Mouse (Mus musculus) kidney, embryonic 15.5 days (tissue): ENCODE data around the gene Ptprg. TPM values are rescaled to one million over a fixed set of nuclear protein-coding genes. Genes with fewer than 3 reads are reported as not detected.
A peak's percentile ranks its signal among the peaks of the same experiment; 100 is the strongest.

Experiments
- ATAC-seq: fragments of 200-750 bp; cut with Nextera tagmentation; replicated peaks from 2 replicates; pipeline ENCODE4 v1.8.0; 2017; ENCODE audit warnings: moderate TSS enrichment; ENCODE audit not compliant: low FRiP score
- H3K27ac ChIP-seq: fragments of 300-500 bp; sonication (generic); 2 replicates; pipeline ENCODE4 v1.5.1; 2015; ENCODE audit warnings: mild to moderate bottlenecking, inconsistent platforms
- H3K27me3 ChIP-seq: fragments of 300-500 bp; sonication (generic); 2 replicates; pipeline ENCODE4 v1.6.1; 2015; ENCODE audit warnings: inconsistent platforms
- H3K36me3 ChIP-seq: fragments of 300-500 bp; sonication (generic); 2 replicates; pipeline ENCODE4 v1.6.1; 2015; ENCODE audit warnings: inconsistent platforms
- H3K4me1 ChIP-seq: fragments of 300-500 bp; sonication (generic); 2 replicates; pipeline ENCODE4 v1.6.1; 2015; ENCODE audit warnings: inconsistent platforms
- H3K4me2 ChIP-seq: fragments of 300-500 bp; sonication (generic); 2 replicates; pipeline ENCODE4 v1.6.1; 2015; ENCODE audit warnings: moderate library complexity, mild to moderate bottlenecking, inconsistent platforms
- H3K4me3 ChIP-seq: fragments of 300-500 bp; sonication (generic); replicated peaks from 2 replicates; pipeline ENCODE4 v1.5.1; 2015; ENCODE audit warnings: mild to moderate bottlenecking, inconsistent platforms
- H3K9ac ChIP-seq: fragments of 300-500 bp; sonication (generic); 2 replicates; pipeline ENCODE4 v1.6.1; 2015; ENCODE audit warnings: mild to moderate bottlenecking, inconsistent platforms
- H3K9me3 ChIP-seq: fragments of 300-500 bp; sonication (generic); replicated peaks from 2 replicates; pipeline ENCODE4 v1.6.1; 2016; ENCODE audit warnings: inconsistent platforms
- WGBS: fragments of 180-500 bp; shearing (Covaris S2); methylation state at CpG from one replicate; pipeline ENCODE4 v1.1.7; 2015; ENCODE audit warnings: mixed read lengths; 5-methylcytosine and 5-hydroxymethylcytosine counted together
- polyA plus RNA-seq: library from polyadenylated mRNA; unstranded; fragments of >200 nt; fragmentation: Nextera tagmentation; extraction: Ambion mirVana; gene quantifications from 2 replicates; pipeline ENCODE4 v1.2.1, GENCODE M21; 2015

The Ptprg gene
- polyA plus RNA-seq, 1 experiment from 2014 or later, result 40.4 TPM

- no peak overlapping the region for H3K9ac ChIP-seq
- no peaks in the 10 kb centered on the region for H3K36me3 ChIP-seq
- H3K4me2 ChIP-seq, result no peak overlapping the region
- no peaks in the 10 kb centered on the region for H3K9me3 ChIP-seq
- WGBS, result 72% methylated on average over 4 of the region's 4 CpGs
- H3K4me1 ChIP-seq, result peaks cover 28% of the 10 kb centered on the region
- no peaks in the 10 kb centered on the region for H3K27me3 ChIP-seq
- ATAC-seq, result no peak
- H3K27ac ChIP-seq, result no peak overlapping the region
- no peak overlapping the region for H3K4me3 ChIP-seq
Measured at GRCm38 (mm10) chr14:11623576-11623975, 70.2 kb downstream of the Ptprg start.

GRCm38 (mm10) chr14:11630736-11631135 is 77.4 kb downstream of the Ptprg start:
- no peak for ATAC-seq

GRCm38 (mm10) chr14:11631505-11631904 is 78.2 kb downstream of the Ptprg start:
- Histone ChIP-seq H3K4me2 (no peak overlapping the region), H3K4me1 (0 out of 2 replicates have a peak, but pooled peaks cover 7% of the 10 kb centered on the region), H3K4me3 (no peak overlapping the region), H3K27me3 (no peaks in the 10 kb centered on the region), H3K9me3 (no peaks in the 10 kb centered on the region), H3K27ac (no peak overlapping the region), H3K36me3 (no peaks in the 10 kb centered on the region), H3K9ac (no peak overlapping the region)
- 91% methylated on average over 4 of the region's 4 CpGs for WGBS
- ATAC-seq, result no peak

More at GRCm38 (mm10) chr14:11630736-11631135, 77.4 kb downstream of the Ptprg start:
- Histone ChIP-seq H3K4me3 (no peak overlapping the region), H3K9ac (no peak overlapping the region), H3K4me1 (0 out of 2 replicates have a peak, but pooled peaks cover 7% of the 10 kb centered on the region), H3K9me3 (no peaks in the 10 kb centered on the region), H3K27ac (no peak overlapping the region), H3K4me2 (no peak overlapping the region), H3K27me3 (no peaks in the 10 kb centered on the region), H3K36me3 (no peaks in the 10 kb centered on the region)
- WGBS, result 44% methylated on average over 2 of the region's 2 CpGs

GRCm38 (mm10) chr14:11637673-11638072 is 84.3 kb downstream of the Ptprg start:
- H3K9ac ChIP-seq, result no peak overlapping the region
- no peaks in the 10 kb centered on the region for H3K36me3 ChIP-seq
- no peaks in the 10 kb centered on the region for H3K9me3 ChIP-seq
- ATAC-seq, result no peak
- no peak overlapping the region for H3K27ac ChIP-seq
- H3K4me2 ChIP-seq, result no peak overlapping the region
- no peaks in the 10 kb centered on the region for H3K27me3 ChIP-seq
- H3K4me3 ChIP-seq, result no peak overlapping the region
- no peaks in the 10 kb centered on the region for H3K4me1 ChIP-seq
- WGBS, result 86% methylated on average over 7 of the region's 7 CpGs

- no peak overlapping the region for H3K4me2 ChIP-seq
- no peak overlapping the region for H3K4me3 ChIP-seq
- WGBS, result 91% methylated on average over 5 of the region's 5 CpGs
- H3K9ac ChIP-seq, result no peak overlapping the region
- no peak for ATAC-seq
- H3K27ac ChIP-seq, result no peak overlapping the region
- H3K9me3 ChIP-seq, result no peaks in the 10 kb centered on the region
- H3K4me1 ChIP-seq, result no peaks in the 10 kb centered on the region
- no peaks in the 10 kb centered on the region for H3K27me3 ChIP-seq
- H3K36me3 ChIP-seq, result no peaks in the 10 kb centered on the region
Measured at GRCm38 (mm10) chr14:11639366-11639765, 86.0 kb downstream of the Ptprg start.

- no peaks in the 10 kb centered on the region for H3K27me3 ChIP-seq
- H3K4me2 ChIP-seq, result no peak overlapping the region
- H3K9ac ChIP-seq, result no peak overlapping the region
- H3K4me1 ChIP-seq, result no peaks in the 10 kb centered on the region
- H3K36me3 ChIP-seq, result no peaks in the 10 kb centered on the region
- no peak overlapping the region for H3K4me3 ChIP-seq
- H3K27ac ChIP-seq, result no peak overlapping the region
- no peaks in the 10 kb centered on the region for H3K9me3 ChIP-seq
- no peak for ATAC-seq
Measured at GRCm38 (mm10) chr14:11640372-11640771, 87.0 kb downstream of the Ptprg start.

- H3K4me3 ChIP-seq, result no peak overlapping the region
- WGBS, result 83% methylated on average over 3 of the region's 3 CpGs
- H3K9me3 ChIP-seq, result no peaks in the 10 kb centered on the region
- H3K4me2 ChIP-seq, result no peak overlapping the region
- H3K9ac ChIP-seq, result no peak overlapping the region
- H3K27me3 ChIP-seq, result no peaks in the 10 kb centered on the region
- H3K4me1 ChIP-seq, result no peaks in the 10 kb centered on the region
- no peaks in the 10 kb centered on the region for H3K36me3 ChIP-seq
- H3K27ac ChIP-seq, result no peak overlapping the region
- ATAC-seq, result no peak
Measured at GRCm38 (mm10) chr14:11640996-11641395, 87.7 kb downstream of the Ptprg start.

- no peak overlapping the region for H3K9ac ChIP-seq
- no peaks in the 10 kb centered on the region for H3K27me3 ChIP-seq
- H3K4me3 ChIP-seq, result no peak overlapping the region
- ATAC-seq, result no peak
- H3K4me1 ChIP-seq, result no peaks in the 10 kb centered on the region
- no peaks in the 10 kb centered on the region for H3K36me3 ChIP-seq
- H3K27ac ChIP-seq, result no peak overlapping the region
- H3K4me2 ChIP-seq, result no peak overlapping the region
- no peaks in the 10 kb centered on the region for H3K9me3 ChIP-seq
- WGBS, result 95% methylated on average over 1 of the region's 1 CpGs
Measured at GRCm38 (mm10) chr14:11642977-11643376, 89.6 kb downstream of the Ptprg start.

- peaks cover 12% of the 10 kb centered on the region for H3K4me1 ChIP-seq
- no peaks in the 10 kb centered on the region for H3K36me3 ChIP-seq
- H3K27ac ChIP-seq, result peak overlapping the region; percentile 51
- H3K4me3 ChIP-seq, result no peak overlapping the region
- no peaks in the 10 kb centered on the region for H3K27me3 ChIP-seq
- ATAC-seq, result peak; percentile 52; the same call in 1 of the 2 replicates
- no peaks in the 10 kb centered on the region; the same call in 1 of the 2 replicates for H3K9me3 ChIP-seq
- 46% methylated on average over 6 of the region's 6 CpGs for WGBS
- H3K4me2 ChIP-seq, result 0 out of 2 replicates have a peak overlapping the region, but pooled peaks have one; percentile 7
- H3K9ac ChIP-seq, result no peak overlapping the region
Measured at GRCm38 (mm10) chr14:11657374-11657773, 104.0 kb downstream of the Ptprg start.

- no peak for ATAC-seq
- Histone ChIP-seq H3K27ac (no peak overlapping the region), H3K4me1 (peaks cover 20% of the 10 kb centered on the region), H3K4me2 (no peak overlapping the region), H3K9me3 (no peaks in the 10 kb centered on the region; the same call in 1 of the 2 replicates), H3K36me3 (no peaks in the 10 kb centered on the region), H3K9ac (no peak overlapping the region), H3K27me3 (no peaks in the 10 kb centered on the region), H3K4me3 (no peak overlapping the region)
- 30% methylated on average over 11 of the region's 11 CpGs for WGBS
Measured at GRCm38 (mm10) chr14:11663661-11664215, 110.4 kb downstream of the Ptprg start.

GRCm38 (mm10) chr14:11664302-11664701 is 111.0 kb downstream of the Ptprg start:
- Histone ChIP-seq H3K27me3 (no peaks in the 10 kb centered on the region), H3K9me3 (no peaks in the 10 kb centered on the region), H3K4me3 (no peak overlapping the region), H3K9ac (no peak overlapping the region), H3K4me1 (peaks cover 20% of the 10 kb centered on the region), H3K4me2 (no peak overlapping the region), H3K27ac (no peak overlapping the region), H3K36me3 (no peaks in the 10 kb centered on the region)
- ATAC-seq, result no peak
- 34% methylated on average over 9 of the region's 9 CpGs for WGBS

- 81% methylated on average over 7 of the region's 7 CpGs for WGBS
- Histone ChIP-seq H3K4me3 (no peak overlapping the region), H3K4me2 (no peak overlapping the region), H3K36me3 (no peaks in the 10 kb centered on the region), H3K9ac (no peak overlapping the region), H3K9me3 (no peaks in the 10 kb centered on the region), H3K27ac (no peak overlapping the region), H3K27me3 (no peaks in the 10 kb centered on the region), H3K4me1 (peaks cover 20% of the 10 kb centered on the region)
- ATAC-seq, result no peak
Measured at GRCm38 (mm10) chr14:11665046-11665445, 111.7 kb downstream of the Ptprg start.

GRCm38 (mm10) chr14:11667762-11668161 is 114.4 kb downstream of the Ptprg start:
- Histone ChIP-seq H3K9me3 (no peaks in the 10 kb centered on the region), H3K9ac (no peak overlapping the region), H3K4me2 (no peak overlapping the region), H3K4me3 (no peak overlapping the region), H3K27ac (no peak overlapping the region), H3K4me1 (peaks cover 33% of the 10 kb centered on the region), H3K36me3 (no peaks in the 10 kb centered on the region), H3K27me3 (no peaks in the 10 kb centered on the region)
- peak; percentile 33; the same call in 1 of the 2 replicates for ATAC-seq
- WGBS, result 20% methylated on average over 3 of the region's 3 CpGs
